Mouse (Mus musculus): ENCODE measurements around the gene Cenpl.

GRCm38 (mm10) chr1:161037599-161037998 is 32.9 kb upstream of the Cenpl start:
- TF ChIP-seq CTCF (IDR thresholded peaks at IDR 0.05; ENCODE audit: low read depth) (no peak), EP300 (IDR thresholded peaks at IDR 0.05; ENCODE audit: low read depth) (no peak)
